Mouse (Mus musculus): ENCODE results near the gene Stac. TPM values are rescaled to one million over a fixed set of nuclear protein-coding genes. Genes with fewer than 3 reads are reported as not detected.

The Stac gene
- polyA plus RNA-seq, 1 experiment from 2014 or later, result 7.2 TPM

- no peak overlapping the region for H3K4me3 ChIP-seq (ENCODE audit: low read depth, low read length)
- no peak overlapping the region for H3K27ac ChIP-seq (ENCODE audit: low read depth, low read length)
- no peaks in the 10 kb centered on the region for H3K27me3 ChIP-seq (ENCODE audit: control insufficient read depth, insufficient read depth, low read length)
- no peak overlapping the region for H3K4me2 ChIP-seq (ENCODE audit: low read depth, low read length)
- no peaks in the 10 kb centered on the region for H3K4me1 ChIP-seq (ENCODE audit: control insufficient read depth, insufficient read depth, low read length)
- 74% methylated on average over 6 of the region's 6 CpGs for WGBS
- H3K9me3 ChIP-seq (ENCODE audit: control insufficient read depth, low read length), result no peaks in the 10 kb centered on the region
- no peak for ATAC-seq (ENCODE audit: low read depth)
- H3K36me3 ChIP-seq (ENCODE audit: control insufficient read depth, insufficient read depth, low read length), result no peaks in the 10 kb centered on the region
- H3K9ac ChIP-seq (replicated peaks; ENCODE audit: low read depth, low read length), result no peak overlapping the region
Measured at GRCm38 (mm10) chr9:111542663-111543062, 147.5 kb downstream of the Stac start.

- no peaks in the 10 kb centered on the region for H3K4me1 ChIP-seq (ENCODE audit: control insufficient read depth, insufficient read depth, low read length)
- ATAC-seq (ENCODE audit: low read depth), result no peak
Measured at GRCm38 (mm10) chr9:111535445-111536064, 154.6 kb downstream of the Stac start.

GRCm38 (mm10) chr9:111534744-111535423 is 155.3 kb downstream of the Stac start:
- Histone ChIP-seq H3K4me2 (ENCODE audit: low read depth, low read length) (no peak overlapping the region), H3K9ac (replicated peaks; ENCODE audit: low read depth, low read length) (no peak overlapping the region), H3K27me3 (ENCODE audit: control insufficient read depth, insufficient read depth, low read length) (no peaks in the 10 kb centered on the region), H3K27ac (ENCODE audit: low read depth, low read length) (no peak overlapping the region), H3K4me1 (ENCODE audit: control insufficient read depth, insufficient read depth, low read length) (no peaks in the 10 kb centered on the region), H3K36me3 (ENCODE audit: control insufficient read depth, insufficient read depth, low read length) (no peaks in the 10 kb centered on the region), H3K9me3 (ENCODE audit: control insufficient read depth, low read length) (no peaks in the 10 kb centered on the region), H3K4me3 (ENCODE audit: low read depth, low read length) (no peak overlapping the region)
- ATAC-seq (ENCODE audit: low read depth), result no peak
- WGBS, result 31% methylated on average over 7 of the region's 7 CpGs

More at GRCm38 (mm10) chr9:111535445-111536064, 154.6 kb downstream of the Stac start:
- Histone ChIP-seq H3K9ac (replicated peaks; ENCODE audit: low read depth, low read length) (no peak overlapping the region), H3K4me2 (ENCODE audit: low read depth, low read length) (no peak overlapping the region), H3K27me3 (ENCODE audit: control insufficient read depth, insufficient read depth, low read length) (no peaks in the 10 kb centered on the region), H3K36me3 (ENCODE audit: control insufficient read depth, insufficient read depth, low read length) (no peaks in the 10 kb centered on the region), H3K27ac (ENCODE audit: low read depth, low read length) (no peak overlapping the region), H3K4me3 (ENCODE audit: low read depth, low read length) (no peak overlapping the region), H3K9me3 (ENCODE audit: control insufficient read depth, low read length) (no peaks in the 10 kb centered on the region)
- 68% methylated on average over 8 of the region's 8 CpGs for whole genome bisulfite sequencing

GRCm38 (mm10) chr9:111523871-111524270 is 166.3 kb downstream of the Stac start:
- no peak for ATAC-seq (ENCODE audit: low read depth)
- Histone ChIP-seq H3K4me3 (ENCODE audit: low read depth, low read length) (no peak overlapping the region), H3K4me2 (ENCODE audit: low read depth, low read length) (no peak overlapping the region), H3K27me3 (ENCODE audit: control insufficient read depth, insufficient read depth, low read length) (no peaks in the 10 kb centered on the region), H3K4me1 (ENCODE audit: control insufficient read depth, insufficient read depth, low read length) (no peaks in the 10 kb centered on the region), H3K36me3 (ENCODE audit: control insufficient read depth, insufficient read depth, low read length) (no peaks in the 10 kb centered on the region), H3K27ac (ENCODE audit: low read depth, low read length) (no peak overlapping the region), H3K9ac (replicated peaks; ENCODE audit: low read depth, low read length) (no peak overlapping the region), H3K9me3 (ENCODE audit: control insufficient read depth, low read length) (no peaks in the 10 kb centered on the region)
- 97% methylated on average over 3 of the region's 3 CpGs for WGBS

GRCm38 (mm10) chr9:111523111-111523510 is 167.0 kb downstream of the Stac start:
- Histone ChIP-seq H3K27me3 (ENCODE audit: control insufficient read depth, insufficient read depth, low read length) (no peaks in the 10 kb centered on the region), H3K9ac (replicated peaks; ENCODE audit: low read depth, low read length) (no peak overlapping the region), H3K27ac (ENCODE audit: low read depth, low read length) (no peak overlapping the region), H3K36me3 (ENCODE audit: control insufficient read depth, insufficient read depth, low read length) (no peaks in the 10 kb centered on the region), H3K4me3 (ENCODE audit: low read depth, low read length) (no peak overlapping the region), H3K4me1 (ENCODE audit: control insufficient read depth, insufficient read depth, low read length) (no peaks in the 10 kb centered on the region), H3K4me2 (ENCODE audit: low read depth, low read length) (no peak overlapping the region), H3K9me3 (ENCODE audit: control insufficient read depth, low read length) (no peaks in the 10 kb centered on the region)
- no peak for ATAC-seq (ENCODE audit: low read depth)
- WGBS, result 95% methylated on average over 11 of the region's 11 CpGs

GRCm38 (mm10) chr9:111522226-111522625 is 167.9 kb downstream of the Stac start:
- Histone ChIP-seq H3K4me1 (ENCODE audit: control insufficient read depth, insufficient read depth, low read length) (no peaks in the 10 kb centered on the region), H3K9me3 (ENCODE audit: control insufficient read depth, low read length) (no peaks in the 10 kb centered on the region), H3K4me2 (ENCODE audit: low read depth, low read length) (no peak overlapping the region), H3K27me3 (ENCODE audit: control insufficient read depth, insufficient read depth, low read length) (no peaks in the 10 kb centered on the region), H3K9ac (replicated peaks; ENCODE audit: low read depth, low read length) (no peak overlapping the region), H3K36me3 (ENCODE audit: control insufficient read depth, insufficient read depth, low read length) (no peaks in the 10 kb centered on the region), H3K4me3 (ENCODE audit: low read depth, low read length) (no peak overlapping the region), H3K27ac (ENCODE audit: low read depth, low read length) (no peak overlapping the region)
- WGBS, result 95% methylated on average over 7 of the region's 7 CpGs
- no peak for ATAC-seq (ENCODE audit: low read depth)

GRCm38 (mm10) chr9:111515536-111515935 is 174.6 kb downstream of the Stac start:
- H3K4me2 ChIP-seq (ENCODE audit: low read depth, low read length), result no peak overlapping the region
- 93% methylated on average over 3 of the region's 3 CpGs for WGBS
- H3K27ac ChIP-seq (ENCODE audit: low read depth, low read length), result no peak overlapping the region
- H3K4me1 ChIP-seq (ENCODE audit: control insufficient read depth, insufficient read depth, low read length), result no peaks in the 10 kb centered on the region
- no peak overlapping the region for H3K4me3 ChIP-seq (ENCODE audit: low read depth, low read length)
- no peaks in the 10 kb centered on the region for H3K36me3 ChIP-seq (ENCODE audit: control insufficient read depth, insufficient read depth, low read length)
- no peaks in the 10 kb centered on the region for H3K9me3 ChIP-seq (ENCODE audit: control insufficient read depth, low read length)
- no peak for ATAC-seq (ENCODE audit: low read depth)
- no peak overlapping the region for H3K9ac ChIP-seq (replicated peaks; ENCODE audit: low read depth, low read length)
- H3K27me3 ChIP-seq (ENCODE audit: control insufficient read depth, insufficient read depth, low read length), result no peaks in the 10 kb centered on the region

- H3K4me3 ChIP-seq (ENCODE audit: low read depth, low read length), result no peak overlapping the region
- H3K9ac ChIP-seq (replicated peaks; ENCODE audit: low read depth, low read length), result no peak overlapping the region
- H3K4me2 ChIP-seq (ENCODE audit: low read depth, low read length), result no peak overlapping the region
- 65% methylated on average over 15 of the region's 15 CpGs for WGBS
- ATAC-seq (ENCODE audit: low read depth), result no peak
- no peak overlapping the region for H3K27ac ChIP-seq (ENCODE audit: low read depth, low read length)
- H3K36me3 ChIP-seq (ENCODE audit: control insufficient read depth, insufficient read depth, low read length), result no peaks in the 10 kb centered on the region
- H3K9me3 ChIP-seq (ENCODE audit: control insufficient read depth, low read length), result no peaks in the 10 kb centered on the region
- no peaks in the 10 kb centered on the region for H3K27me3 ChIP-seq (ENCODE audit: control insufficient read depth, insufficient read depth, low read length)
- H3K4me1 ChIP-seq (ENCODE audit: control insufficient read depth, insufficient read depth, low read length), result no peaks in the 10 kb centered on the region
Measured at GRCm38 (mm10) chr9:111514586-111515473, 175.3 kb downstream of the Stac start.

Data from neural tube, embryonic 14.5 days (tissue).